Mouse (Mus musculus) C3H10T1/2 (cell line): Measurements from ENCODE around the gene Haus4. TPM values are rescaled to one million over a fixed set of nuclear protein-coding genes. Genes with fewer than 3 reads are reported as not detected.

Experiments
- polyA plus RNA-seq, 2 experiments: library from polyadenylated mRNA; unstranded; fragments of >200 nt; fragmentation: generic; extraction: Trizol; gene quantifications; one replicate each; pipeline ENCODE4 v1.2.1; 2012; ENCODE audit warnings: missing spikeins in 2 of 2

The Haus4 gene
- 10 to 100 TPM; 27.7 to 29.6 TPM for polyA plus RNA-seq

GRCm38 (mm10) chr14:54553975-54554769 lies at the start of gene Haus4:
TSS of gene Haus4 (minus strand) at chr14:54554616.

DNA sequence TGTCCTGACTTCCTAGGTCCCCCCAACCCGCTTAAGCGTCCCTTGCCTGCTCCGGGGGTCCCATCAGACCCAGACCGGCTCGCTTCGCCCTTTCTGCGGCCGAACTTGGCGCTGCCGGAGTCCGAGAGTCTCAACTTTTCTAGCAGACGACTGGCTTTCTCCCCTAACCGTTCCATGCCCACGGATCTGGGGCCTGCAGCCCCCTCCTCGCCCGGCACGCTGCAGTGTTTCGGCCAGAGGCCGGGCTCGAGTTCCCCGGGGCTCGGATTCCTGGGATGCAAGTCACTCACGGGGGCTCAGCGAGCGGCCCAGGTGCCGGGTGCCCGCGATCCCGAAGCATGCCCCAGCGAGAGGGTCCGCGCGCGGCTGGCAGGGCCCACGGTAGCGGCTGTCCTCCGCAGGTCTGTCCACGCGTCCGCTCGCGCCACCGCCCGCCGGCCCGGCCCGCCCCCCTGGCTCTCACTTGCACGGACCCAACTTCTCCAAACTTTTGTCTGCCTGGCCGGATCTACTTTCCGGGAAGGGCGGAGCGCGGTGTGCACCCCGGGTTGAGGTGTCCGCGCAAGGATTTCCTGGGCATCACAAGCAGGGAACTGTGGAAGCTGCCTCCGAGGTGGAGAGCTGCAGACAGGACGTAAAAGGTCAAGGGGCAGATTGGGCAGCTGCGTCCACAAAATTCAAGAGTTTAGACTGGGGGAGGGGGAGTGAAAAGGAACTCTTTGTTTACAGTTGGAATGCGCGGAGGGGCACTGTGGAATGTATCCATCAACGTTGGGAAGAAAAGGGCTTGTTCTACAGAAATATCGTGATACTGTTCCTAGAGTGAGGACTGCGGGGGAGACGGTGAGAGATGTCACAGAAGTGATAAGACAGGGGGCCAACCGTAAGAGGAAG lies 22.9 kb upstream of the Haus4 start, which contains the start of gene Ajuba:
TSS of gene Ajuba (minus strand) at position 470 of the 894 bp plus-strand sequence.

Other genes with a start within 250 kb of the Haus4 start
- gene Oxa1l, start 193.8 kb downstream of the Haus4 start, polyA plus RNA-seq: 10 to 100 TPM; 66.8 to 70.6 TPM
- 1 to 10 TPM in 1 of 2 experiments, under 1 TPM in 1; 0.19 to 1.9 TPM for gene Slc7a7, start 136.8 kb downstream of the Haus4 start, polyA plus RNA-seq
- 100 to 1,000 TPM; 362 to 381 TPM for gene Mrpl52, start 127.7 kb downstream of the Haus4 start, polyA plus RNA-seq
- gene Mmp14, start 123.0 kb downstream of the Haus4 start, polyA plus RNA-seq: 100 to 1,000 TPM in 1 of 2 experiments, 10 to 100 TPM in 1; 33.7 to 322 TPM
- gene Lrp10, start 90.5 kb downstream of the Haus4 start, polyA plus RNA-seq: 10 to 100 TPM; 33.4 to 60.8 TPM
- gene Rem2, start 78.5 kb downstream of the Haus4 start, polyA plus RNA-seq: under 1 TPM in 1 of 2 experiments, not detected in 1; 0.18 TPM
- gene Prmt5, start 37.1 kb downstream of the Haus4 start, polyA plus RNA-seq: 10 to 100 TPM; 35.7 to 56.0 TPM
- gene Ajuba, start 22.9 kb upstream of the Haus4 start, polyA plus RNA-seq: 10 to 100 TPM; 13.2 to 19.5 TPM
- 1 to 10 TPM; 1.4 to 8.7 TPM for gene 4931414P19Rik, start 51.4 kb upstream of the Haus4 start, polyA plus RNA-seq
- gene Psmb5, start 63.4 kb upstream of the Haus4 start, polyA plus RNA-seq: 100 to 1,000 TPM; 235 to 495 TPM
- under 1 TPM; 0.02 TPM for gene Psmb11, start 66.8 kb upstream of the Haus4 start, polyA plus RNA-seq
- not detected for gene Gm17606, start 86.3 kb upstream of the Haus4 start, polyA plus RNA-seq
- 1 to 10 TPM in 1 of 2 experiments, under 1 TPM in 1; 0.97 to 2.1 TPM for gene Cdh24, start 86.7 kb upstream of the Haus4 start, polyA plus RNA-seq
- gene 1700123O20Rik, start 131.6 kb upstream of the Haus4 start, polyA plus RNA-seq: 10 to 100 TPM in 1 of 2 experiments, 1 to 10 TPM in 1; 7.4 to 30.1 TPM
- 10 to 100 TPM; 31.4 to 94.4 TPM for gene Acin1, start 132.3 kb upstream of the Haus4 start, polyA plus RNA-seq
- under 1 TPM in 1 of 2 experiments, not detected in 1; 0.06 TPM for gene Gm29776, start 144.2 kb upstream of the Haus4 start, polyA plus RNA-seq
- gene Cebpe, start 157.6 kb upstream of the Haus4 start, polyA plus RNA-seq: not detected
- gene Slc7a8, start 227.3 kb upstream of the Haus4 start, polyA plus RNA-seq: under 1 TPM in 1 of 2 experiments, not detected in 1; 0.01 TPM